Mouse (Mus musculus): ENCODE measurements around the gene St13.

Gene St13

DNA sequence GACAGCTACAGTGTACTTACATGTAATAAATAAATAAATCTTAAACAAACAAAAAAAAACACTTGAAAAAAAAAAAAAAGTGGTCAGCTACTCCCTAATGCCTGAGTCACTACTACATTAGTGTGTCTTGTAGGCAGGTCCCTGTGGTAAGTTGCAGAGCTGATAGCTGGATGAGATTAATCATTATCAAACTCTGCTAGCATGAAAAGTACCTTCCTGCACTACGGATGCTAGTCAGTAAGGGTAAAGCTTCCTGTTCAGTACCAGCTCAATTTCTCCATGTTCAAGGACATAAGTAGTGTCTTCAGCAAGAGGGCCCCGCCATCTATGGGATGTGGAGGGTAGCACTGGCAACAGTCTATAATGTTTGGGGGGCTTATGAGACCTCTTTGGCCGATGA is 85.9 kb downstream of the St13 start:
- DNase-seq, result no peak
